Mouse (Mus musculus) heart, embryonic 14.5 days (tissue): ENCODE data around the gene Pi4kb. TPM values are rescaled to one million over a fixed set of nuclear protein-coding genes. Genes with fewer than 3 reads are reported as not detected.
A peak's percentile ranks its signal among the peaks of the same experiment; 100 is the strongest.
"Not testable (repeated sequence)": the region's sequence is repeated elsewhere in the genome, so short reads cannot be mapped to it uniquely, and the experiment has no call there.

Source experiments
- ATAC-seq: fragments of 200-750 bp; cut with Nextera tagmentation; 2 replicates; pipeline ENCODE4 v1.8.0; 2017; ENCODE audit warnings: low read depth, moderate TSS enrichment; ENCODE audit not compliant: insufficient number of reproducible peaks, insufficient read depth, low FRiP score
- H3K27ac ChIP-seq, 2 experiments: fragments of 200-500 bp in 1 of 2; fragments of 300-500 bp in 1 of 2; sonication (generic) in 1 of 2; replicated peaks in 1 of 2; 2 replicates each; pipeline ENCODE4 v1.5.1; 2012 to 2014; ENCODE audit warnings: low read depth in 2 of 2, low read length in 2 of 2, control low read depth in 1 of 2, mild to moderate bottlenecking in 1 of 2, mixed read lengths in 1 of 2; ENCODE audit not compliant: control insufficient read depth in 1 of 2, insufficient read depth in 1 of 2
- H3K27me3 ChIP-seq: fragments of 300-500 bp; sonication (generic); 2 replicates; pipeline ENCODE4 v1.6.1; 2014; ENCODE audit warnings: mild to moderate bottlenecking, low read length, control low read depth; ENCODE audit not compliant: control insufficient read depth, insufficient read depth
- H3K36me3 ChIP-seq: fragments of 300-500 bp; sonication (generic); 2 replicates; pipeline ENCODE4 v1.6.1; 2014; ENCODE audit warnings: mild to moderate bottlenecking, control low read depth, low read length, mixed read lengths; ENCODE audit not compliant: control insufficient read depth, insufficient read depth
- H3K4me1 ChIP-seq, 2 experiments: fragments of 200-500 bp in 1 of 2; fragments of 300-500 bp in 1 of 2; sonication (generic) in 1 of 2; 2 replicates each; pipeline ENCODE4 v1.6.1; 2012 to 2014; ENCODE audit warnings: low read length in 2 of 2, control low read depth in 1 of 2, mixed read lengths in 1 of 2; ENCODE audit not compliant: control insufficient read depth in 2 of 2, insufficient read depth in 2 of 2
- H3K4me2 ChIP-seq: fragments of 300-500 bp; sonication (generic); 2 replicates; pipeline ENCODE4 v1.6.1; 2014; ENCODE audit warnings: mild to moderate bottlenecking, low read length
- H3K4me3 ChIP-seq, 2 experiments: fragments of 200-500 bp in 1 of 2; fragments of 300-500 bp in 1 of 2; sonication (generic) in 1 of 2; 2 replicates each; pipeline ENCODE4 v1.5.1; 2012 to 2014; ENCODE audit warnings: low read length in 2 of 2, mild to moderate bottlenecking in 2 of 2, control low read depth in 1 of 2, low read depth in 1 of 2, moderate library complexity in 1 of 2; ENCODE audit not compliant: control insufficient read depth in 1 of 2, insufficient read depth in 1 of 2
- H3K9ac ChIP-seq: fragments of 300-500 bp; sonication (generic); 2 replicates; pipeline ENCODE4 v1.6.1; 2014; ENCODE audit warnings: mild to moderate bottlenecking, low read length
- H3K9me3 ChIP-seq: fragments of 300-500 bp; sonication (generic); 2 replicates; pipeline ENCODE4 v1.6.1; 2016; ENCODE audit warnings: low read length, control low read depth; ENCODE audit not compliant: control insufficient read depth
- WGBS: fragments of 180-500 bp; shearing (Covaris S2); extraction: QIAGEN DNeasy Blood & Tissue Kit; methylation state at CpG from one replicate; pipeline ENCODE4 v1.1.7; 2014; 5-methylcytosine and 5-hydroxymethylcytosine counted together
- polyA plus RNA-seq: library from polyadenylated mRNA; unstranded; fragments of >200 nt; fragmentation: Nextera tagmentation; extraction: Ambion mirVana; gene quantifications from 2 replicates; pipeline ENCODE4 v1.2.1, GENCODE M21; 2014

The Pi4kb gene
- polyA plus RNA-seq, 1 experiment from 2014 or later = 17.4 TPM

- 7% methylated on average over 16 of the region's 16 CpGs for WGBS
- Histone ChIP-seq H3K4me1 (peaks cover 8 to 12% of the 10 kb centered on the region in 2 experiments), H3K36me3 (no peaks in the 10 kb centered on the region), H3K27ac (peak within 1 kb of the TSS; percentile 93 to 94), H3K27me3 (no peaks in the 10 kb centered on the region), H3K4me3 (peak within 1 kb of the TSS; percentile 44 to 56), H3K9ac (peak within 1 kb of the TSS; percentile 71), H3K4me2 (peak within 1 kb of the TSS; percentile 73), H3K9me3 (no peaks in the 10 kb centered on the region)
- peak; percentile 87 for ATAC-seq
Measured at GRCm38 (mm10) chr3:94932809-94933564, 41.5 kb upstream of the Pi4kb start, which contains the start of gene Selenbp1. TSS of gene Selenbp1 (plus strand) at chr3:94933056.

- H3K9me3 ChIP-seq, H3K9ac ChIP-seq: not testable (repeated sequence)
- WGBS = no CpG with 5 or more reads among the region's 2 CpGs
Measured at GRCm38 (mm10) chr3:94933604-94934003, 40.9 kb upstream of the Pi4kb start.

GRCm38 (mm10) chr3:94934564-94934963, 40.0 kb upstream of the Pi4kb start:
- H3K9ac ChIP-seq, H3K27me3 ChIP-seq, H3K4me3 ChIP-seq, ATAC-seq, H3K27ac ChIP-seq, H3K36me3 ChIP-seq, H3K9me3 ChIP-seq, H3K4me2 ChIP-seq: not testable (repeated sequence)
- 93% methylated on average over 3 of the region's 3 CpGs for WGBS
- peaks cover 8 to 12% of the 10 kb centered on the region in 2 experiments for H3K4me1 ChIP-seq

More at GRCm38 (mm10) chr3:94933604-94934003, 40.9 kb upstream of the Pi4kb start:
- not testable (repeated sequence) for H3K27me3 ChIP-seq, ATAC-seq, H3K36me3 ChIP-seq
- H3K4me3 ChIP-seq = peak overlapping the region; percentile 44 to 56; a peak in 1 of 4 replicates
- peak overlapping the region; percentile 73 for H3K4me2 ChIP-seq
- H3K4me1 ChIP-seq = peaks cover 8 to 12% of the 10 kb centered on the region in 2 experiments
- peak overlapping the region; percentile 49 to 94; a peak in 3 of 4 replicates for H3K27ac ChIP-seq

GRCm38 (mm10) chr3:94935332-94935731, 39.2 kb upstream of the Pi4kb start:
- not testable (repeated sequence) for H3K9ac ChIP-seq, H3K4me3 ChIP-seq, H3K27ac ChIP-seq, H3K27me3 ChIP-seq, ATAC-seq, H3K36me3 ChIP-seq, H3K9me3 ChIP-seq, H3K4me2 ChIP-seq
- peaks cover 8 to 16% of the 10 kb centered on the region in 2 experiments for H3K4me1 ChIP-seq
- 79% methylated on average over 3 of the region's 3 CpGs for WGBS

GRCm38 (mm10) chr3:94936147-94936546, 38.4 kb upstream of the Pi4kb start:
- H3K9me3 ChIP-seq, H3K4me2 ChIP-seq, H3K9ac ChIP-seq, H3K27ac ChIP-seq, H3K27me3 ChIP-seq, H3K4me3 ChIP-seq, ATAC-seq, H3K36me3 ChIP-seq: not testable (repeated sequence)
- peaks cover 8 to 16% of the 10 kb centered on the region in 2 experiments for H3K4me1 ChIP-seq
- WGBS = 80% methylated on average over 5 of the region's 5 CpGs

DNA sequence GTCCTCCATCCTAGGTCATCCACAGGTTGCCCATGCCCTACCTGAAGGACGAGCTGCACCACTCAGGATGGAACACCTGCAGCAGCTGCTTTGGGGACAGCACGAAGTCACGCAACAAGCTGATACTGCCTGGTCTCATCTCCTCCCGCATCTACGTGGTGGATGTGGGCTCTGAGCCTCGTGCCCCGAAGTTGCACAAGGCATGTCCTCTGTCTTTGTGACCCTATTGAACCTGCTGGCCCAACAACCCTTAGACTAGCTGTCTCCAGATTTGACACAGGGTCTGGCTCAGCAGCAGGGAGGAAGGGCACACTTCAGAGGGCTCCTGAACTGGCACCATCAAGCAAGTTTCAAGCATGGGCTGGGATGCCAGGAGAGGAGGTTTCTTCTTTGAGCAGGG, 37.3 kb upstream of the Pi4kb start:
- not testable (repeated sequence) for H3K36me3 ChIP-seq, H3K4me3 ChIP-seq, H3K9ac ChIP-seq, H3K27ac ChIP-seq, ATAC-seq, H3K9me3 ChIP-seq, H3K27me3 ChIP-seq, H3K4me2 ChIP-seq
- H3K4me1 ChIP-seq = peaks cover 5 to 14% of the 10 kb centered on the region in 2 experiments
- 84% methylated on average over 6 of the region's 7 CpGs for WGBS

DNA sequence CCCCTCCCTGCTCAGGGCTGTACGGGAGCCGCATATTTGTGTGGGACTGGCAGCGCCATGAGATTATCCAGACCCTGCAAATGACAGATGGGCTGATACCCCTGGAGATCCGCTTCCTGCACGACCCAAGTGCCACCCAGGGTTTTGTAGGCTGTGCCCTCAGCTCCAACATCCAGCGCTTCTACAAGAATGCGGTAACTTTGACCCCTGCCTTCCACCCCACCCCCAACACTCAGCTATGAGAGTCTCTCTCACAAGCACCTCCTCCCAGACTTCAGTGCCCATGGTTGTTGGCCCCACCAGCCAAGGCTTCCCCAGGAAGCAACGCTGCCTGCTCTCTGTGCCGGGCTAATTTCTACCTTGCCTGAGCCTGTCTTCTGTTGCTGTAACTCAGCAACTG, 34.5 kb upstream of the Pi4kb start:
- not testable (repeated sequence) for H3K36me3 ChIP-seq, H3K4me1 ChIP-seq, H3K4me3 ChIP-seq, H3K27me3 ChIP-seq, H3K9ac ChIP-seq, H3K4me2 ChIP-seq, H3K27ac ChIP-seq, H3K9me3 ChIP-seq
- WGBS = 15% methylated on average over 9 of the region's 9 CpGs
- ATAC-seq = peak; percentile 52; the same call in 1 of the 2 replicates
